Mouse (Mus musculus) right cerebral cortex, postnatal 14 days (tissue): ENCODE measurements around the gene Pcolce.
A peak's percentile ranks its signal among the peaks of the same experiment; 100 is the strongest.

Experiments
- DNase-seq: peaks from one replicate; pipeline ENCODE4 v3.0.0; 2022

Gene Pcolce

DNA sequence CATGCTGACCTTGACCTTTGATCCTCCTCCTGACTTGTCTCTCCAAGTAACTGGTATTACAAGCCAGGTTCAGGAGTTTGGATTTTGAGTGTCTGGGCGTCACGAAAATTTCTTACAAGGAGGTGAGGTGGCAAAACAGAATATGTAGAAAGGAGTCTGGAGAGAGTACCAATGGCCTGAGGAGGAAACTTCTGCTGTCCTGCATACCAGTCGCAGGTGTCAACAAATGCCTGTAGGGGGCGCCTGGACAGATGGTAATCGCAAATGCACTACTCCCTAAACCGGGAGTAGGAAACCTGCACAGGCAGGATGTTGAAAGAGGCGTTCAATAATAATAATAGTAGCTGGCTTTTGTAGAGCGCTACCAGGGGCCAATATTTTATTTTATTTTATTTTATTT lies 28.6 kb downstream of the Pcolce start:
- DNase-seq = peak; percentile 76

DNA sequence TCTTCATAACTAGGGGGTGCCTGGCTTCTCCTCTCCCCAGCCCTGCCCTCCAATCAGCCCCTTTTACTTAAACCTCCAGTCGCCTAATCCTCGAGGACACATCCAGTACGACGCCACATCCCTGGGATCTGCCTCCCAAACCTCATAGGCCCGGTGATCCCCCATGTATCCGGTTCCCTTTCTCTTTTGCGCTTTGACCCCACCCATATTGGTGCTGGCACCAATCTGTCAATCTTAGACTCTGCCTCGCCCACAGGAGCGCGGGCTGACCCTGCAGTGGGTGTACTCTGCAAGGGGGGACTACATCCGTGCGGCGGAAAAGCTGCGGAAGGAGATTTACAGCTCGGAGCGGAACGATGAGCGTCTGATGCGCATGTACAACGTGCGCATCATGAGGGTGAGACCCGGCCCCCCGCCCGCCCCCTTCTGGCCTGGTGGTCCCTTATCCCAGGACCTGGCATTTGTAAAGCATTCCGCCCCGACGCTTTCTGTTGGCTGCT lies 29.9 kb downstream of the Pcolce start:
- peak; percentile 73 for DNase-seq

DNA sequence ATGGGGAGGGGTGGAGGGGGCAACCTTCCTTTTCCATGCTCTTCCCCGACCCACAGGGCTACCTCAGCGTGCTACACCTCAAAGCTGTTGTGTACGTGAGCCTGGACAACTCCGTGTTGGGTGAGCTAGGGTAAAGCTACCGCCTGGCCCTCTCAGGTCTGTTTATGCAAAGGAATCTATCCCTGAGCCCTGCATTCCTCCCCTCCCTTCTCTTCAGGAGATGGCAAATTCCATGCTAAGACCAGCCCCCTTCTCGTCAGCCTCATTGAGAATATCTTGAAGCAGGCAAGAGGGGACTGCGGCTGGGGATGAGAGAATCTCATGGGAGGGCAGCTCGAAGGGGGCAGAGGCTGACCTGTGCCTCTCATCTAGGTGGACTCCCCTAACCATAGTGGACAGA lies 30.9 kb downstream of the Pcolce start:
- DNase-seq = no peak

DNA sequence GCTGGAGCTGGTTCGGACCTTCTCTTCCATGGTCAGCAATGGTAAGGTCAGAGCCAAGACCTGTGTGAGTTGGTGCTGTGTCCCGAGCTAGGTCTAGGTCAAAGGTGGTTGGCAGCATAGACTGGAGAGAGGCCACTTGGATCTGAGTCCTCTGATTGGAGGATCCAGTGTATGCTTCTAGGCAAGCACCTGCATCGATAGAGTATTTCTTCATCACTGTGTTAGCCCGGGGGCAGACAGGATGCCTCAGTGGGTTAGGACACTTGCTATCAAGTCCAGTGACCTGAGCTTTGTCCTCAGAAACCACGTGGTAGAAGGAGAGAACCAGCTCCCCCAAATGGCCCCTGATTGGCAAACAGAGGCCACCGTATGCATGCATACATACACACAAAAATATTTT lies 33.3 kb downstream of the Pcolce start:
- DNase-seq = no peak

DNA sequence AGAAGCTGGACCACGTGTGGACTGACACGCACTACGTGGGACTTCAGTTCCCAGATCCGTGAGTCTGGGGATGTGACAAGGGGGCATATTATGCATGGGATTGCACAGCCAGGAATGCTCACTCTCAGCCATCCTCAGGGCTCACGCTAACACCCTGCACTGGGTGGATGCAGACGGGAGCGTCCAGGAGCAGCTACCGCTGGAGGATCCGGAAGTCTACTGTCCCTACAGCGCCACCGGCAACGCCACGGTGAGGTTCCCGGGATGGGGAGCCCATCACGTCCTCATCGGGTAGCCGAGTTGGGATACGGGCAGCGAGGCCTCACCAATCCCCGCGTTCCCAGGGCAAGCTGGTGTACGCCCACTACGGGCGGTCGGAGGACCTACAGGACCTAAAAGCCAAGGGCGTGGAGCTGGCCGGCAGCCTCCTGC lies 39.1 kb downstream of the Pcolce start:
- peak; percentile 45 for DNase-seq

DNA sequence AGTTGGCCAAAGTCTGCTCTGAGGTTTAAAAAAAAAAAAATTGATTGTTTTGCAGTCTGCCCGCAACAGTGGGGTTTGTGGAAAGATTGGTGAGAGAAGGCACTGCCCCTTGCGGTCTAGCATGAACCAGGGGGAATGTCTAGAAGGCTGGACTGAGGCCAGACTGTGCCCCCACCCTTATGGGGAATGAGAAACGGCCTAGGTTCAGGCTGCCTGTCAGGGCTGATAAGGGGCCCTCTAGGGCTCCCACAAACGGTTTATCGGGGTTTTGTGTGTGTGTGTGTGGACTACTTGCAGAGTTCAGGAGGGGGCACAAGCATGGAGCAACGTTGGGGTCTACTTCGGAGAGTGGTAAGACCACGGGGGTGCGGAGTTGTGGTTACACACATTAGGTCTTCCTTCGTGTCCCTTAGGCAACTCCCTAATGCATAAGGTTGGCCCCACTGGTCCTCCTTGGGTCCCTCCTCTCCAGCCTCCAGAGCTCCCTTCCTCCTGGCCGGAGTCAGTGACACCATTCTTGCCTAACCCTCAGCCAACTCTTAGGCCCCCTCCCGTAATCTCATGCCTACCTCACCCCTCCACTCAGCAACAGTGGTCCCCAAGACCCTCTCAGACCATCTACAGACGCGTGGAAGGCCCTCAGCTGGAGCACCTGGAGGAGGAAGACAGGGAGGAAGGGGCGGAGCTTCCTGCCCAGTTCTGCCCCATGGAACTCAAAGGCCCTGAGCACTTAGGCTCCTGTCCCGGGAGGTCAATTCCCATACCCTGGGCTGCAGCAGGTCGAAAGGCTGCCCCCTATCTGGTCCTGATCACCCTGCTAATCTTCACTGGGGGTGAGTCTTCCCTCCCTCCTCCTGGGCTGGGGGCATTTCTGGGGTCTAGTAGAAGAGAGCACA lies 42.6 kb downstream of the Pcolce start:
- no peak for DNase-seq

DNA sequence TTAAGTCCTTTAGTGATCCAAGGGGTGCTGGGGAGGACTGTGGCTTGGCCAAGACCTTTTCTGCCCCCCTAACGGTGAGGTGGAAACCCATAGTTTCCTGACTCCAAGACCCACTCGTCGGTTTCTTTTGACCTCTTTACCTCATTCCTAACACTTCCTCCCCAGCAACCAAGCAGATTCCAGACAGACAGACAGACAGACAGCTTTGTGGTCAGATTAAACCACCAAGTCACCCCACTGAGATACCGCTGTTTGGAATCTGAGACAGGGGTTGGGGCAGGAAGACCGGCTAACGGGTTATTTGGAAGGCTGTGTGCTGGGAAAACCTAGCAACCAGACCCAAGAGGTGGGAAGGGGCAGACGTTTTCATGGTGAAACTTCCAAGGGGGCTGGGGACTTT lies 43.4 kb downstream of the Pcolce start:
- no peak for DNase-seq

DNA sequence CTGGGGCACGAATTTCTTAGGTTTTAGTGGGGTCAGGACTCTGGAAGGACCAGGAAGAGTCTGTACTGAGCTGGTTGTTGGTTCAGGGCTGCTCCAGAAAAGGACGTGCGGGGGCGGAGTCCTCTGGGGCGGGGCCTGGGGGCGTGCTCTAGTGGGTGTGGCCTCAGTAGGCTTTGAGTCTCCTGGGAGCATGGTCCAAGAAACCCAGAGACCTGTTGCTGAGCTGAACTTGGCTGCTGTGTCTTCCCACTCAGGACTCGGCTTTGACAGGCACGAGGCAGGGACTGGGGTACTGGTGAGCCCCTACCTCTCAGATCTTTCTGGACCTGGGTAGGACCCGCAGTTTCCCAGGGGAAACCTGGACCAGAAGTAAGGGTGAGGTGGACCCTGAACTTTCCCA lies 43.9 kb downstream of the Pcolce start, which contains the start of gene Tfr2:
Gene Tfr2, plus strand, starts transcription at position 176 of the 400 bp plus-strand sequence.
- DNase-seq = no peak

DNA sequence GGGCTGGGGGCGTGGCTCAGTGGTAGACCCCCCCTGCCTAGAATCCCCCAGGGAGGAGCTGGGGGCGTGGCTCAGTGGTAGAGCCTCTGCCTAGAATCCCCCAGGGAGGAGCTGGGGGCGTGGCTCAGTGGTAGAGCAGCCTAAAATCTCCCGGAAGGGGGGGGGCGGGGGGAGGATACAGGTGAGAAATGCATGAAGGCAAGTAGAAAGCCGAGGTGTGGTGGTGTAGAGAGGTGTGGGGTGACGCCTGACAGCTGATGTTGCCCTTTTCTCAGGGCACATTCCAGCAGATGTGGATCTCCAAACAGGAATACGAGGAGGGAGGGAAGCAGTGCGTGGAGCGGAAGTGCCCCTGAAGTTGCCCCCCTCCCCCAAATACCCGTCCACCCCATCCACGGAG lies 44.6 kb downstream of the Pcolce start:
- no peak for DNase-seq

DNA sequence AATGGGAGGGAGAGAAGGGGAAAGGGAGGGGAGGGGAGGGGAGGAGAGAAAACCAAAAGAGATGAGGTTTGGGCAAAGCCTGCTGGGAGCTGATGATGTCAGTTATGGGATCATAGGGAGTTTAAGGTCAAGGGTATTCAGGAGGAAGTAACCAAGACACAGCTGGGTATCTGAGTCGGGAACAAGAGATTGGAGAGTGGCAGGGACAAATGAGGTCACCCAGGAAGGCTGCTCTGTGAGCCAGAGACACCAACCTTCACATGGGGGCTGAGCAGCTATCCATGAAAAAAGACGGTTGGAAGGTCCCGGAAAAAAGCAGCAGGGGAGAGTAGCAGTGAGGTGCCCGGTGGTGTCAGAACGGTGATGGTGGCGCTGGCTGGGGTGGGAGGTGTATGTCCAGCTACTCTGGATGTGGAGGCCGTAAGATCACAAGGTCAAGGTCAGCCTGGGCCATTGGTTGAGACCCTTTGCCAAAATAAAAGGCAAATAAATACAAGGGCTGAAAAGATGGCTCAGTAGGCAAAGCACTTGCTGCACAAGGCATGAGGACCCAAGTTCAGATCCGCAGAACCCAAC lies 45.3 kb downstream of the Pcolce start:
- no peak for DNase-seq

DNA sequence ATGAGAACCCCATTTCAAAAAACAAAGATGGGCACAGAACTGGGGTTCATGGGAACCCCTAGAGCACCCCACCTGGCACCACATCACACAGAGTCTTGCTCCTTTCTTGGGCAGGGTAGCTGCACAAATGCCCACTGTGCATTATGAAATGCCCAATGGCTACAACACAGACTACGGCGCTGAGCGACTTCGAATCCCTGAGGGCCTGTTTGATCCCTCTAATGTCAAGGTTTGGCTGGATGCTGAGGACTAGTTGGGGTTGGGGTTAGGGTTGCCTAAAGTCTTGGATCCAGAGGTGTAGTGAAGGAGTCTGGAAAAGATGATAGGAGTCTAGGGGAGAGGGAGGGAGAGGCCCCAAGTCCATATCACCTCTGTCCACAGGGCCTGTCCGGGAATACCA lies 47.2 kb downstream of the Pcolce start:
- DNase-seq = no peak

DNA sequence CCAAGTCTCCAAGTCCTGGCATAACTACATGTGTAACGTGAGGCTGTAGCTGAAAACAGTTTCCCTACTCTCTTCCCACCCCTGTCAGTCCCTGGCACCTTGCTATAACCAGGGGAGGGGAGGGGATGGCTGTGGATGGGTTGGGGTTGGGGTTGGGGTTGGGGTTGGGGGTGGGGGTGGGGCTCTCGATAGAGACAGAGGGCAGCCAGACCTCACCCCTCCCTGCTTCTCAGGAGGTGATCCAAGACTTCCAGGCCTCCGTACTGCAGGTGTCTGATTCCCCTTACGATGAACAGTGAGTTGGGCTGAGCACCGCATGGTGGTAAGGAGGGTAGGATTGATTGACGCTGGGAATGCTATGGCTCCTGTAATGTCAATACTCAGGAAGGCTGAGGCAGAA lies 47.8 kb downstream of the Pcolce start:
- DNase-seq = no peak

DNA sequence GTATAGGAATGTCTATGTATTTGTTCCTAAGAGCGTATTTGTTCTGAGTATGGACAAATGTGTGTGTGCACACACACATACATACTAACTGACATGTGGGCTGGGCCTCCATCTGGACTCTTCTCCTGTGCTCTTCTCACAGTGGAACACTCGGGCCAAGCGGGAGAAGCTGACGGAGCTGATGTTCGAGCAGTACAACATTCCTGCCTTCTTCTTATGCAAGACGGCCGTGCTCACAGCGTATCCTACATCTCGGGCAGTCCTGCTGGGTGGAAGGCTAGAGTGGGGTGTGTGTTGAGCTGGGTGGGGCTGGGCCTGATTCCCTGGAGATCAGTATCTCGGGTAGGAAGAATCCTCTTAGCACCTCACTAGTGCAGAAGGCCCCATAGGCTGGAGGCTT lies 50.6 kb downstream of the Pcolce start:
- DNase-seq = no peak

DNA sequence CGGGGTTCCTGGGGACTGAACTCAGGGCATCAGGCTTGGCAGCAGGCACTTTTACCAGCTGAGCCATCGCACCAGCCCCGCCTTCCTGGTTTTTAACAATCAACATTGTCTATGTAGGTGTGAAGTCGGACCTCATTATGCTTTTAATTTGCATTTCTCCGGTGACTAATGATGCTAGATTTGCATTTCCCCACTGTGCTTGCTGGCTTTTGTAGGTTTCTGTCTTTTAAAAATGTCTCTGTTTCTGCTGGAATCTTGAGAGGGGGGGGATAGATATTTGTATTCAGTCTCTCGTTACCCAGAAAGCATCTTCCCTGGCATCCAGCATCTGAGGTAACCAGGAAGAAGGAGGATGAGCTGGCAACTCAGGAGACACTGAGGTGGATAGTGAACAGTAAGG lies 52.0 kb downstream of the Pcolce start:
- DNase-seq = no peak
